Mouse (Mus musculus) embryonic facial prominence, embryonic 14.5 days (tissue): ENCODE data around the gene Tmem176b. TPM values are rescaled to one million over a fixed set of nuclear protein-coding genes. Genes with fewer than 3 reads are reported as not detected.

Experiments used
- ATAC-seq: fragments of 200-750 bp; cut with Nextera tagmentation; 2 replicates; pipeline ENCODE4 v1.8.0; 2017; ENCODE audit warnings: low read depth, moderate number of reproducible peaks, moderate TSS enrichment
- DNase-seq: peaks from one replicate; pipeline ENCODE4 v3.0.0-alpha.2; 2015; ENCODE audit warnings: low spot score
- H3K27ac ChIP-seq: fragments of 300-500 bp; sonication (generic); replicated peaks from 2 replicates; pipeline ENCODE4 v1.5.1; 2014; ENCODE audit warnings: low read depth, mild to moderate bottlenecking, low read length, moderate library complexity
- H3K27me3 ChIP-seq: fragments of 300-500 bp; sonication (generic); replicated peaks from 2 replicates; pipeline ENCODE4 v1.6.1; 2014; ENCODE audit warnings: low read length; ENCODE audit not compliant: control insufficient read depth, insufficient read depth
- H3K36me3 ChIP-seq: fragments of 300-500 bp; sonication (generic); 2 replicates; pipeline ENCODE4 v1.6.1; 2014; ENCODE audit warnings: low read length, mixed read lengths; ENCODE audit not compliant: control insufficient read depth, insufficient read depth
- H3K4me1 ChIP-seq: fragments of 300-500 bp; sonication (generic); 2 replicates; pipeline ENCODE4 v1.6.1; 2014; ENCODE audit warnings: antibody characterized with exemption, low read length; ENCODE audit not compliant: control insufficient read depth, insufficient read depth
- H3K4me2 ChIP-seq: fragments of 300-500 bp; sonication (generic); 2 replicates; pipeline ENCODE4 v1.6.1; 2014; ENCODE audit warnings: low read depth, mild to moderate bottlenecking, low read length, moderate library complexity, mixed read lengths
- H3K4me3 ChIP-seq: fragments of 300-500 bp; sonication (generic); 2 replicates; pipeline ENCODE4 v1.5.1; 2014; ENCODE audit warnings: low read depth, mild to moderate bottlenecking, low read length
- H3K9ac ChIP-seq: fragments of 300-500 bp; sonication (generic); 2 replicates; pipeline ENCODE4 v1.6.1; 2014; ENCODE audit warnings: low read depth, mild to moderate bottlenecking, low read length, moderate library complexity, mixed read lengths
- H3K9me3 ChIP-seq: fragments of 300-500 bp; sonication (generic); 2 replicates; pipeline ENCODE4 v1.6.1; 2016; ENCODE audit warnings: low read length; ENCODE audit not compliant: control insufficient read depth
- WGBS: fragments of 180-500 bp; shearing (Covaris S2); extraction: QIAGEN DNeasy Blood & Tissue Kit; methylation state at CpG from one replicate; pipeline ENCODE4 v1.1.7; 2014; 5-methylcytosine and 5-hydroxymethylcytosine counted together
- polyA plus RNA-seq: library from polyadenylated mRNA; unstranded; fragments of >200 nt; fragmentation: Nextera tagmentation; extraction: Ambion mirVana; gene quantifications from 2 replicates; pipeline ENCODE4 v1.2.1, GENCODE M21; 2014

The Tmem176b gene
- polyA plus RNA-seq, 1 experiment from 2014 or later = 244 TPM

DNA sequence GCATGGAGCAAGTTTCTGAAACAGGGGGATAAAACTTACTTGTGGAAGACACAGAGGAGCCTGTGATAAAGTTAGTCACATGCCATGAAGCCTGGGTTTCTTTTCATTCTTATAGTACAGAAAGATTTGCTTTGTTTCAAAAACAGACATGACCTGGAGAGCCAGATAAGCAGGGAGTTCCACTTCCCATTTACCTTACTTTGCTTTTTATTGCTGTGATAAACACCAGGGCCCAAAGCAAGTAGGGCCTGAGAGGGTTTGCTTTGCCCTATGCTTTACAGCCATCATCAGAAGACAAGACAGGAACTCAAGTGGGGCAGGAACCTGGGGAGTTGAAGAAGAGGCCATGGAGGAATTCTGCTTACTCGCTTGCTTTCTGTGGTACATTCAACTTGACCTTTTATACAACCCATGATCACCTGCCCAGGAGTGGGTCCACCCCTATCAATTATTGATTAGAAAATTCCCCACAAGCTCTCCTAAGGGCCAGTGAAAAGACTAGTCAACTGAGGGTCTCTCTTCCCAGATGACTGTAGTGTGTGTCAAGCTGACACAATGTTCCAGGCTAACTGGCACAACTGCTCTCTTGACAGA is 24.0 kb upstream of the Tmem176b start:
- no peaks in the 10 kb centered on the region for H3K36me3 ChIP-seq
- no peak overlapping the region for H3K27ac ChIP-seq
- 96% methylated on average over 1 of the region's 1 CpGs for WGBS
- no peaks in the 10 kb centered on the region for H3K4me1 ChIP-seq
- H3K27me3 ChIP-seq = no peaks in the 10 kb centered on the region
- ATAC-seq (no peak), DNase-seq (no peak)
- H3K9me3 ChIP-seq = no peaks in the 10 kb centered on the region
- no peak overlapping the region for H3K9ac ChIP-seq
- no peak overlapping the region for H3K4me3 ChIP-seq
- H3K4me2 ChIP-seq = no peak overlapping the region

DNA sequence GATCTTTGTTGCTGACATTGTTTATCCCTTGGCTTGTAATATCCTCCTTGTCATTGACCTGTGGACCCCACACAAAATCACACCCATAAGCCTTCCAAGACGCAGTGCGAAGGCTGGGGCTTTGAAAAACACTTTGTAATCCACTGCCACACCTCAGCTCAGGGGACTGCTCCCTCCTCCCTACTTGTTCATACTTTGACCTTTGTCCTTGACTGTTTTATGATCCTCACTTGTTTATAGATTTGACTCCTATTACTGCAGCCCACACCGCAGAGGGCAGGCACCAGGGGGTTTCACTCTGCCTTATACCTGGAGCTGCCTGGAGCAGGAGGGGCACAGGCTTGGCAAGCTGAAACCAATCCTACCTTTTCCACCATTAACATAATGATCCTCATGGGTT is 23.4 kb upstream of the Tmem176b start:
- H3K4me3 ChIP-seq = no peak overlapping the region
- no peaks in the 10 kb centered on the region for H3K27me3 ChIP-seq
- 63% methylated on average over 3 of the region's 3 CpGs for WGBS
- no peak overlapping the region for H3K4me2 ChIP-seq
- no peaks in the 10 kb centered on the region for H3K36me3 ChIP-seq
- no peak overlapping the region for H3K9ac ChIP-seq
- ATAC-seq = no peak
- H3K9me3 ChIP-seq = no peaks in the 10 kb centered on the region
- no peak for DNase-seq
- no peaks in the 10 kb centered on the region for H3K4me1 ChIP-seq
- H3K27ac ChIP-seq = no peak overlapping the region

DNA sequence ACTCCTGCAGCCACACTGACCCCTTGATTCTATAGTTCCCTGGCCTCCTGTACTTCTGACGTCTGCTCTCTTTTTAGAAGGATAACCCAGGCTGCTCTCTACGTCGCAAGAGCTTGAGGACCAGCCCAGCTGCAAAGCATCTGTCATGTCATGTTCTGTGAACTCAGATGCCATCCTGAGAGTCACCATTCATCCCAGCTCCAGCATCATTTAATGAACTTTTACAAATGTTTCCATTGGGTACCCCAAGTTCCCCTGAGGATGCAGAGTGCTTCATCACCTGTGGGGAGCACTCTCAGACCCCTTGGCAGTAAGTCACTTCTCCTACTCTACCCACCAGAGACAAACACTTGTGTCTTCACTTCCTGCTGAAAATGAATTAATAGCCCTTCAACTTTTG is 22.9 kb upstream of the Tmem176b start:
- no peak for DNase-seq
- H3K36me3 ChIP-seq = no peaks in the 10 kb centered on the region

DNA sequence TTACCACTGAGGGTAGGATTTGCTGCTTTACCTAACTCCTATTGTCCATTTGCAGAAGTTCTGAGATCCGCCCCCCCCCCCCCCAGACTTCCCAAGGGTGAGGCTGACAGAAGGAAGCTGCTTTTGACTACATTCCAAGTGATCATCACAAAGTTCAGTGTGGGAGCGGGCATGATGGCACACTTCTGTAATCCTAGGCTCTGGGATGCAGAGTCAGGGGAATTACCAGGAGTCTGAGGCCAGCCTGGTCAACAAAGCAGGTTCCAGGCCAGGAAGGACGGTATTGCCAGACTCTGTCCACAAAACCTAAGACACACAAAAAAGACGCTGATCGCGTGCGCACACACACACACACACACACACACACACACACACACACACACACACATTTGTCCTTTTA is 22.2 kb upstream of the Tmem176b start:
- ATAC-seq (no peak), DNase-seq (no peak)
- Histone ChIP-seq H3K9ac (no peak overlapping the region), H3K4me3 (no peak overlapping the region), H3K4me1 (no peaks in the 10 kb centered on the region), H3K4me2 (no peak overlapping the region), H3K27me3 (no peaks in the 10 kb centered on the region), H3K36me3 (no peaks in the 10 kb centered on the region), H3K27ac (no peak overlapping the region), H3K9me3 (no peaks in the 10 kb centered on the region)
- 82% methylated on average over 7 of the region's 7 CpGs for WGBS

More for the DNA sequence above, 22.9 kb upstream of the Tmem176b start:
- no peaks in the 10 kb centered on the region for H3K27me3 ChIP-seq
- no peak for ATAC-seq
- WGBS = 61% methylated on average over 3 of the region's 3 CpGs
- no peak overlapping the region for H3K4me3 ChIP-seq
- H3K9me3 ChIP-seq = no peaks in the 10 kb centered on the region
- H3K9ac ChIP-seq = no peak overlapping the region
- no peak overlapping the region for H3K4me2 ChIP-seq
- H3K4me1 ChIP-seq = no peaks in the 10 kb centered on the region
- no peak overlapping the region for H3K27ac ChIP-seq

DNA sequence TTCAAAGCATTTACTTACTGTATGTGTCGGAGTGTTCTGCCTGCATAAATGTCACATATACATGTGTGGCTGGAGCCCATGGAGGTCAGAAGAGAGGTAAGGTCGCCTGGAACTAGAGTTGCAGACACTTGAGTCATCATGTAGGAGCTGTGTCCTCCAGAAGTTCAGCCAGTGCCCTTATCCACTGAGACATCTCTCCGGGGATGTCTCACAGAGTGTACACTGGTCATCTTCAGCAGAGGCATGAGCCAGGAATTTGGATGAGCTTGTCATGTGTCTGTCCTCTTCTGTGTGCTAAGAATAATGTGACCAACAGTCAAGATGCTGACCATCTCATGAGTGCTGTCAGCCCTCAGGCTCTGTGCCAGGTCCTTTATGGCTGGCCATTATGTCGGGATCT is 21.5 kb upstream of the Tmem176b start:
- ATAC-seq = no peak
- Histone ChIP-seq H3K4me1 (no peaks in the 10 kb centered on the region), H3K4me2 (no peak overlapping the region), H3K36me3 (no peaks in the 10 kb centered on the region), H3K4me3 (no peak overlapping the region), H3K27ac (no peak overlapping the region), H3K27me3 (no peaks in the 10 kb centered on the region), H3K9ac (no peak overlapping the region), H3K9me3 (no peaks in the 10 kb centered on the region)
- 80% methylated on average over 4 of the region's 4 CpGs for WGBS
- DNase-seq = no peak

DNA sequence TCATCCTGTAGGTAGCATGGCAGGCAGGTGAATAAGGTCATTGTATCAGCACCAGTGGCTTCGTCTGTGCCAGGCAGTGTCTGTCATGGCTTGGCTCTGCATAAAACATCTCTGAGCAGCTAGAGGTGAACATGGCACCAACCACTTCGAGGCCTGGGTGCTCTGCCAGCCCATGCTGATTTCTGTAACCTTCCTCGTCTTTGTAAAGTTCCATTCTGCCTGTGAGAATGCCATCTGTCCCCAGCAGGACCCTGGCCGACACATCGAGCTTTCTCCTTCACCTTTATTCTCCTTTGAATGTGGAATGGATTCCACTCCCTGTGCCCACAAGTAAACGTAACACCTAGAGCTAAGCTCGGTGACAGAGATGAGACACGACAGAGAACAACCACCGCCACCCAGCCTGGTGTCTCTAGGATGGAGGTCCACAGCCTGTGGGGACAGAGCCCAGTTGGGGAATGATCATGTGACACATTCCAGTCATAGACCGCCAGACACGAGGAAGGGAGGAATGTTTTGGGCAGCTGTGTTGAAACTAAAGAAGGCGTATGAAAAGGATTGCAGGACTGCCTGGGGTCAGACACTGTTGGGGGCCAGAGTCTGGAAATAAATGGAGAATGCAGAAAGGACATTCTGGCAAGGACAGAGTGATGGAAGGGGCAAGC is 20.5 kb upstream of the Tmem176b start:
- H3K4me3 ChIP-seq = no peak overlapping the region
- no peaks in the 10 kb centered on the region for H3K27me3 ChIP-seq
- no peak overlapping the region for H3K9ac ChIP-seq
- 66% methylated on average over 12 of the region's 12 CpGs for WGBS
- DNase-seq (peak; percentile 17), ATAC-seq (peak; percentile 30; the same call in 1 of the 2 replicates)
- no peaks in the 10 kb centered on the region for H3K36me3 ChIP-seq
- no peak overlapping the region for H3K27ac ChIP-seq
- H3K9me3 ChIP-seq = no peaks in the 10 kb centered on the region
- H3K4me1 ChIP-seq = peaks cover 4% of the 10 kb centered on the region; the same call in 1 of the 2 replicates
- no peak overlapping the region for H3K4me2 ChIP-seq

DNA sequence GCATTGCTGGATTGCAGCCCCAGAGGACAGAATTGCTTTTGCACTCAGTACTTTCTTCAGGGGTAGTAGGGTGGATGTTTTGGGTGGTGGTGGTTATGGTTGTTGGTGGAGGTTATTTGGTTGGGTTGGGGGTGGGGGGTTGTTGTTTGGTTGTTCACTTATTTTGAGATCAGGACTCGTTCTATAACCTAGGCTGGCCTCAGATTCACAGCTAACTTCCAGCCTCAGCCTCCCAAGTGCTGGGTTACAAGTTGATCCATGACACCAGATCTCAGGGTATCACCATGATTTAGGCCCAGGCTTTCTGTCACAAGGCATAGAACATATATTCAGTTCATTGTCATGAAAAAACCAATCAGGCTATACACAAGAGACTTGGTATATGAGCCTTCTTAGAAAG is 19.6 kb upstream of the Tmem176b start:
- no peak overlapping the region for H3K9ac ChIP-seq
- no peaks in the 10 kb centered on the region for H3K27me3 ChIP-seq
- H3K36me3 ChIP-seq = no peaks in the 10 kb centered on the region
- no peak for ATAC-seq
- no peak overlapping the region for H3K27ac ChIP-seq
- WGBS = 78% methylated on average over 1 of the region's 1 CpGs
- no peaks in the 10 kb centered on the region for H3K9me3 ChIP-seq
- H3K4me1 ChIP-seq = peaks cover 4% of the 10 kb centered on the region; the same call in 1 of the 2 replicates
- no peak for DNase-seq
- H3K4me3 ChIP-seq = no peak overlapping the region
- H3K4me2 ChIP-seq = no peak overlapping the region

DNA sequence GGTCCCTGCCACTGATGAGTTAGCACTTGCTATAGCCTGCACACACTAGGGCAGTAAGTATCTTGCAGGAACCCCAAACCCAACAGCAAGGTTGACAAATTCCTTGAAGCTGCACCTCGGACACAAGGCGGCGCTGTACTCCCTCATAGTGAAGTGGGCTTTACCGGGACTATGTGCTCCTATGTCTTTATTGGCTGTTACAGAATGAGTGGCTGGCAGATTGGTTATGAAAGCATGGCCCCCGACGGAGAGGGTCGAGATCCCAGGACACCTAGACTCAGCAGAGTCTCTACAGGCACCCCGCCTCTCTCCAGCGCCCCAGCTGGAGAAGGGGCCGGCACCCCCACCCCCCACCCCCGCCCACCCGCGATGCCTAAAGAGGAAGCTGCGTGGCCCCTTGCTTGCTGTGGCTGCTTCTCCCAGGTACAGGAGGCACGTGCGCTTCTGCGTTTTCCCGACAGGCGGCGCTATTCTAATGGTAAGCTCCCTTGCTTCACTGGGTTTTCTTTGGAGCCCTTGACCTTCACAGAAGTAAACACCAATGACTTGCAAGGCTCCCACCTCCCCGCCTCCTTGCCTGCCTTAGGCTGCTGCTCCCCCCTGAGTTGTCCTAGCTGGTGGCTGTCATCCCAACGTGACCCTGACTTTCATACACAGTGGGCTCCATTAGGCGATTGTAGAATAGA is 19.0 kb upstream of the Tmem176b start:
- peaks cover 4% of the 10 kb centered on the region; the same call in 1 of the 2 replicates for H3K4me1 ChIP-seq
- ATAC-seq = no peak
- H3K27me3 ChIP-seq = no peaks in the 10 kb centered on the region
- no peaks in the 10 kb centered on the region for H3K36me3 ChIP-seq
- H3K27ac ChIP-seq = no peak overlapping the region
- peak overlapping the region; percentile 23 for H3K4me3 ChIP-seq
- H3K9ac ChIP-seq = 0 out of 2 replicates have a peak overlapping the region, but pooled peaks have one; percentile 25
- H3K9me3 ChIP-seq = no peaks in the 10 kb centered on the region
- DNase-seq = peak; percentile 85
- peak overlapping the region; percentile 46 for H3K4me2 ChIP-seq
- WGBS = 14% methylated on average over 20 of the region's 23 CpGs
